Mouse (Mus musculus) E14TG2a.4 (cell line): Measurements from ENCODE around the gene Brpf1.

Experiments
- CTCF ChIP-seq: conservative IDR thresholded peaks from 2 replicates; pipeline ENCODE4 v1.5.1; 2014; ENCODE audit warnings: low read length
- NANOG ChIP-seq: IDR thresholded peaks from 2 replicates; pipeline ENCODE4 v1.6.1; 2014; ENCODE audit warnings: borderline replicate concordance, low read length, mixed read lengths
- POU5F1 ChIP-seq: IDR thresholded peaks from 2 replicates; pipeline ENCODE4 v1.6.1; 2014; ENCODE audit warnings: low read length, borderline replicate concordance

- no peak for TF ChIP-seq CTCF
- TF ChIP-seq POU5F1, result no peak
- TF ChIP-seq NANOG, result no peak
Observed at GRCm38 (mm10) chr6:113292938-113293337, 14.0 kb upstream of the Brpf1 start.
